Mouse (Mus musculus): Measurements from ENCODE around the gene Eci3. TPM values are rescaled to one million over a fixed set of nuclear protein-coding genes. Genes with fewer than 3 reads are reported as not detected.
A peak's percentile ranks its signal among the peaks of the same experiment; 100 is the strongest.
"Not testable (repeated sequence)": the region's sequence is repeated elsewhere in the genome, so short reads cannot be mapped to it uniquely, and the experiment has no call there.

Gene Eci3
- polyA plus RNA-seq (2011; ENCODE audit: insufficient read length, low read depth, missing spikeins) = not detected in 2 replicates

DNA sequence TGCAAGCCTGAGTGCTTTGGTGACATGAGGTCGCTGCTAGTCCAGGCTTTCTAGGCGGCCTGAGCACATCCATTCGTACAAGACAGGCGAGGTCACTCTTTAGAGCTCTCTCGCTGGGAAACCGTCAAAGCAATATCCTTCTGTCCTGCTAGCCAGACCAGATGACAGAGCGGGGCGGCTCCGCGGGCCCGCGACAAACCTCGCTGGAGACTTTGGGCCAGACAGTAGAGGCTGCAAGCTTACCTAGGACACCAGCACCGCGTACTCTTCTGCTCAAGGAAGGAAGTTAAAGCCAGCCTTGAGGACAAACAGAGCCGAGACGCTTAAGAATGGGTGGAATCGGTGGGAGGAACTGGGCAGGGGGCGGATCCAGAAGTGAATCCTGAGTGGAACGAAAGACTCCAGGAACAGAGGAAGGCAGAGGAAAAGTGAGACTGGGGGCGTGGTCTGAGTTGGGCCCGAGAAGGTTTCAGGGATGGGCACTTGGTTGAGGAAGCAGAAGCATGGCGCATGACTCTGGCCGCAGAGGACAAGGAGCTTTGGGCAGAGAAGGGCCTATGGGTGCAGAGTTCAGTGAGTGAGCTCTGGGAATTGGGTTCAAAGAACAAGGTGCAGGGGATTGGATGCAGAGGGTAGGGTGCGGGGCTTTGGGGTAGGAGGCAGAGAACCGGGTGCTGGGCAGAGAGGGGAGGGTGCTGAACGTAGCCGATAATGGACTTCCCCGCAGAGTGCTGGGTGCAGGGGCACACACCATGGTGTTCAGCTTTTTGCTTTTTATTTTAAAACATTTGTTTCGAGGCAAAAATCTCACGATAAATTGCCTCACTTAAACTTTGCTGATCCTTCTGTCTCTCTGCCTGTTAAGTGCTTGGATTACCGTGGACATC is at the start of gene Eci3:
Gene Eci3, minus strand, starts transcription at position 300 of the 887 bp plus-strand sequence.
- H3K27ac ChIP-seq (ENCODE audit: insufficient read depth, low read length) = no peak within 1 kb of the TSS
- H3K4me3 ChIP-seq (ENCODE audit: insufficient read depth, low read length) = peak within 1 kb of the TSS; percentile 52
- TF ChIP-seq POLR2A (IDR thresholded peaks at IDR 0.05; ENCODE audit: low read depth, low read length) (no peak), CTCF (IDR thresholded peaks at IDR 0.05; ENCODE audit: borderline replicate concordance, insufficient read depth, low read length) (no peak)
- 0 out of 2 replicates have a peak, but pooled peaks cover 3% of the 10 kb centered on the region for H3K4me1 ChIP-seq (ENCODE audit: control insufficient read depth, insufficient read depth, low read length)

DNA sequence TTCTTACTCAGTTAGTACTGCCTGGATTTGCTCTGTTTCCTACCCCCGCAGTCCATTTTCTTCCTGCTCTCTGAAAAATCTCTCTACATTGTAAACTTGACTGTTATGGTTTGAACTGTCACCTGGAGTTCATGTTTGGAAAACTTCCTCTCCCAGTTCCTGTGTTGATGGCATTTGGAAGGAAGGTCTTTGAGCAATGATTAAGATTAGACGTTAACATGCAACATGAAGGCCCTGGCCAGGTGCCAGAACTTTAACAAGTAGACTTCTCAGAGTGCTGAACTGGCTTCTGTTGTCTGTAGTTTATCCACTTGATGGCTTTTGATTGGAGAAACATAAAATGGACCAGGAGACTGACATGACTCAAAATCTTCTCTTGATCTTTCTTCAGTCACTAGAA is 32.3 kb upstream of the Eci3 start:
- Histone ChIP-seq H3K27ac (ENCODE audit: insufficient read depth, low read length) (no peak overlapping the region), H3K4me1 (ENCODE audit: control insufficient read depth, insufficient read depth, low read length) (peaks cover 7% of the 10 kb centered on the region), H3K4me3 (ENCODE audit: insufficient read depth, low read length) (no peak overlapping the region)
- no peak for TF ChIP-seq POLR2A (IDR thresholded peaks at IDR 0.05; ENCODE audit: low read depth, low read length)
- no peak for TF ChIP-seq CTCF (IDR thresholded peaks at IDR 0.05; ENCODE audit: borderline replicate concordance, insufficient read depth, low read length)

DNA sequence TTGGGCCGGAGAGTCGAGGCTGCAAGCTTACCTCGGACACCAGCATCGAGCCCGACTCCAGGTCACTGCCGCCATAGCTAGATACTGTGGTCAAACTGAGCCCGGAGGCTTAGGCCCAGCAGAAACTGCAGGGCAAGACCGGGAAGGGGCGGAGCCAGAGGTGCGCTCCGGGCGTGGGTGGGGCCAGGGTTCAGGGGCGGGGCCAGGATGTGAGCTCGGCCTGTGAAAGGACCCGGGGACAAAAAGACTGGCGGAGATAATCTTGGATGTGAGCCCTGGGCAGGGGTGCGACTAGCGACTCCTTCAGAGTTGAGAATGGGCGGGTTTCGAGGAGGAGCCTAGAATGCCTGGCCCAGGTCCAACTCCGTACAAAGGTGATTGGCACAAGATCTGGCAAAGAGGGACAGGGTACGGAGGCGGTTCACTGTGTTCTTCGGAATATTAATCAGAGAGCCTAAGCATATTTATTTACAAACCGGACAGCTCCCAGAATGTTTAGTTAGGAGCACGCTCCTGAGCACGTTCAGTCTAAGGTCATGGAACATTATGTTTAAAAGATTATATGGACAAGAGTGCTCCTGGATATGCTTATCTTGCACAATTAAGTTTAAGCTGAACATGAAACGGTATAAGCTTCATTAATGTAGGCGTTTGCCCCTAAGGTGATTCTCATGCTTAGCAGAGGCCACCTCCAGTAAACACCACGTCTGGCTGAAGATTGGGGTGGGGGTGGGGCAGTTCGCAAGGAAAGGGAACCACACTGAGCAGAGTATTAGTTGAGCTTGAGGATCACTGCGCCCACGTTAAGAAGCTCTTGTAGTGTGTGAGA is 30.6 kb upstream of the Eci3 start:
- Histone ChIP-seq H3K4me3 (ENCODE audit: insufficient read depth, low read length) (peak overlapping the region; percentile 59), H3K4me1 (ENCODE audit: control insufficient read depth, insufficient read depth, low read length) (peaks cover 7% of the 10 kb centered on the region), H3K27ac (ENCODE audit: insufficient read depth, low read length) (peak overlapping the region; percentile 44)
- peak; percentile 93 for TF ChIP-seq POLR2A (IDR thresholded peaks at IDR 0.05; ENCODE audit: low read depth, low read length)
- TF ChIP-seq CTCF (IDR thresholded peaks at IDR 0.05; ENCODE audit: borderline replicate concordance, insufficient read depth, low read length) = no peak

DNA sequence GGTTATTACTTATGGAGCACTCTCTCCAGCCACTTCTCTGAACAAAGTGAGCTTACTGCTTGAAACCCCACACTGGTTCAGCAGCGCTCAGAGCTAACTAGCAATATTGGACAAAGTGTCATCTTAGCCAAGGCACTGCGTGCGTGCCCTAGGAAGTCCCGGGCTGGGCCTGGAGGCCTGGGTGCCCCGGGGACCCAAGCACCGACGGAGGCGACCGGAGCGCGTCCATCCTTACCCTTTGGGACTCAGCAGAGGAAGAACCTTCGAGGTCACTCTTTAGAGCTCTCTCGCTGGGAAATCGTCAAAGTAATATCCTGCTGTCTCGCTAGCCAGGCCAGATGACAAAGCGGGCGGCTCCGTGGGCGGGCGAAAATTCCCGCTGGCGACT is 30.0 kb upstream of the Eci3 start:
- peak overlapping the region; percentile 59 for H3K4me3 ChIP-seq (ENCODE audit: insufficient read depth, low read length)
- peak overlapping the region; percentile 44 for H3K27ac ChIP-seq (ENCODE audit: insufficient read depth, low read length)
- TF ChIP-seq CTCF (IDR thresholded peaks at IDR 0.05; ENCODE audit: borderline replicate concordance, insufficient read depth, low read length) = no peak
- no peak for TF ChIP-seq POLR2A (IDR thresholded peaks at IDR 0.05; ENCODE audit: low read depth, low read length)
- H3K4me1 ChIP-seq (ENCODE audit: control insufficient read depth, insufficient read depth, low read length) = peaks cover 7% of the 10 kb centered on the region

DNA sequence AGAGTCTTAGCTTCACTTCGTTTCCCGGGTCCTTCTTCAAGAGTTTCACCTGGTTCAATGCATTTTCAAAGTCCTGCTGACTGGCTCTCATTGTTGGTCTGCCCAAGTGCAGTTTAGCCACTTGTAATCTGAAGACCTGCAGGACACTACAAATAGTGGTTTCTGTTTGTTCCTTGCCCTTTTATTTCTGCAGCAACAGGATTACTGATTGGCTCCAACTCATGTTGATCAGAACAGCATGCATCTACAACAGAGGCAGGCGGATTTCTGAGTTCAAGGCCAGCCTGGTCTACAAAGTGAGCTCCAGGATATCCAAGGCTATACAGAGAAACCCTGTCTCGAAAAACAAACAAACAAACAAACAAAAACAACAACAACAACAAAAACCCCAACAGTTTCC is 29.5 kb upstream of the Eci3 start:
- Histone ChIP-seq H3K4me1 (ENCODE audit: control insufficient read depth, insufficient read depth, low read length) (peaks cover 7% of the 10 kb centered on the region), H3K27ac (ENCODE audit: insufficient read depth, low read length) (0 out of 2 replicates have a peak overlapping the region, but pooled peaks have one; percentile 44), H3K4me3 (ENCODE audit: insufficient read depth, low read length) (peak overlapping the region; percentile 59)
- no peak for TF ChIP-seq CTCF (IDR thresholded peaks at IDR 0.05; ENCODE audit: borderline replicate concordance, insufficient read depth, low read length)
- no peak for TF ChIP-seq POLR2A (IDR thresholded peaks at IDR 0.05; ENCODE audit: low read depth, low read length)

DNA sequence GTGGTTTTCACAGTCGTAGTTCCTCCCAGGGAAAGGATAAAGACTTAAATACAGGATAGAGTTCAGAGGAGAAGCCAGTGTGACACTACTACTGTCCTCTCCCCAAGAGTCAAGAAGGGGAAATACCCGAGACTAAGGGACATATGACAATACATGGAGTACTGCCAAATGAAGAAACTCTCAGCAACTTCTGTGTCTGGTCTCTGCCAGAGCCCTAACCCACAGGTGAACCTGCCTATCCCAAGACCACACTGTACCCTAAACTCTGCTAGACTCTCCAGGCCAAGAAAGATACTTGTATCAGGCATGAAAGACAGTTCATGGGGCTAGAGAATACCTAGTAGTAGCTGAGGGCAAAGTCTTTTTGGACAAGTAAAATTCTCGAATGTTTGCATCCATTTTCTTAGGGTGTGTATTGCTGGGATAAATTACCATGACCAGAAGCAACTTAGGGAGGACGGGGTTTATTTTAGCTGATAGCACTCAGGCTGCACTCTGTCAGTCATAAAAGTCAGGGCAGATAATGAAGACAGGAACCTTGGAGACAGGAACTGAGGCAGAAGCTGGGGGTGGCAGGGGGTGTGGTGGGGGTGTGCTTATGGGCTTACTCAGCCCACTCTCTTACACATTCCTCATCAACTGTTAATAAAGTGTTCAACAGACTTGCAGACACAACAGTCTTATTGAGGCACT is 28.1 kb upstream of the Eci3 start:
- H3K4me3 ChIP-seq (ENCODE audit: insufficient read depth, low read length) = no peak overlapping the region
- no peak overlapping the region for H3K27ac ChIP-seq (ENCODE audit: insufficient read depth, low read length)
- no peak for TF ChIP-seq POLR2A (IDR thresholded peaks at IDR 0.05; ENCODE audit: low read depth, low read length)
- TF ChIP-seq CTCF (IDR thresholded peaks at IDR 0.05; ENCODE audit: borderline replicate concordance, insufficient read depth, low read length) = no peak
- peaks cover 7% of the 10 kb centered on the region for H3K4me1 ChIP-seq (ENCODE audit: control insufficient read depth, insufficient read depth, low read length)

DNA sequence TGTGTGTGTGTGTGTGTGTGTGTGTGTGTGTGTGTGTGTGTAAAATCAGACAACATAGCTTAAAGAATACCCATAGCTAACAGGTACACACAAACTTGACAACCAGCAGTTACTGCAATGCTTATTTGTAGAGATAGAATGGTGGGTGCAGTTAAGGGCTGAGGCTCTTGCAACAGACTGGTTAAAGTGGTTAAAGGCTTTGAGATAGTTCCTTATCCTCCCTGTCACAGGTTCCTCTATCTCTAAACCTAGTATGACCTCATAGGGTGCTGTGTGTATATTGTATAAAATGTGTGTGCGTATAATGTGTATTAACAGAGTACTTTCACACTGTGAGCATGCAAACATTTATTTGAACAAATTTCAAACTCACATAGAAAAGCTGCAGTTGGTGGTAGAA is 19.9 kb upstream of the Eci3 start:
- not testable (repeated sequence) for H3K4me3 ChIP-seq (ENCODE audit: insufficient read depth, low read length); H3K27ac ChIP-seq (ENCODE audit: insufficient read depth, low read length); H3K4me1 ChIP-seq (ENCODE audit: control insufficient read depth, insufficient read depth, low read length)

DNA sequence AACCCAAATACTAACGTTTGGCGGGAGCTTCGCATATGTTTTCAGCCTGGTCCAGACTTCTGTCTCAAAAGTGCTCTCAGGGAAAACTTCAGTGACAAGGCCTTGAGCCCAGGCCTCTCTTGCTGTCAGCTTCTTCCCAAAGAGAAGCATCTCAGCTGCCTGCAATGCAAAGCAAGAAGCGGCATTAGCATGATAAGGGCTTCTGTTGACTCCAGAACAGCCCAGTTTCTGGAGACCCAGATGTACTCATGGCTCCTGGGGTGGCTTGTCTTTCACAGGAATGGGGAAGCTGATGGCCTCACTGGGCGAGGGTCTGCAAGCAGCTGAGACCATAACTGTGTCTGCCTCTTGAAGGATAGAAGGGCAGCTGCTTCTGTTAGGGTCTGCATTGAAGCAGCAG is 15.0 kb upstream of the Eci3 start:
- not testable (repeated sequence) for H3K27ac ChIP-seq (ENCODE audit: insufficient read depth, low read length); H3K4me3 ChIP-seq (ENCODE audit: insufficient read depth, low read length); H3K4me1 ChIP-seq (ENCODE audit: control insufficient read depth, insufficient read depth, low read length)

DNA sequence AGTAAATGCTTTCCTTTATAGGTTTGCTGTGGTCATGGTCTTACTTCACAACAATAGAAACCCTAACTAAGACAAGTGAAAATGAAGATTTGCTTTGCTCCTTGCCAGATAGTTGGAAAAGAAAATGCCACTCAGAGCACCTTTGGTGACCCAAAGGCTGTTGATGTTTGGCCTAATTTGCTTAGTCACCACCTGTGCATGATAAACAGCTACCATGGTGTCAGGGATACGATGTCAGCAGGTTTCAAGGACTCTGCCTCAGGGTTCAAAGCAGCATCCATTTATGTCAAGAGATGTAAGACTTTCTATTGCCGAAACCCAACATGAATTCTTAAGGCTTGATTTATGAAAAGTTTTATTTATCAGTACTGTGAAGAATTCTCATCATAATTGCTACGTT is 13.8 kb upstream of the Eci3 start:
- Histone ChIP-seq H3K4me3 (ENCODE audit: insufficient read depth, low read length) (no peak overlapping the region), H3K27ac (ENCODE audit: insufficient read depth, low read length) (no peak overlapping the region), H3K4me1 (ENCODE audit: control insufficient read depth, insufficient read depth, low read length) (no peaks in the 10 kb centered on the region)
- TF ChIP-seq CTCF (IDR thresholded peaks at IDR 0.05; ENCODE audit: borderline replicate concordance, insufficient read depth, low read length) = no peak
- no peak for TF ChIP-seq POLR2A (IDR thresholded peaks at IDR 0.05; ENCODE audit: low read depth, low read length)

Data from embryonic fibroblast, embryonic 13.5 days (primary cell).